Mouse (Mus musculus) lung, adult 2 months (tissue): Measurements from ENCODE around the gene Wdr31.

Source experiments
- CTCF ChIP-seq: fragments of 200-500 bp; IDR thresholded peaks from 2 replicates; pipeline ENCODE4 v1.5.1; 2011; ENCODE audit warnings: mild to moderate bottlenecking, low read length, control low read depth; ENCODE audit not compliant: insufficient read depth
- POLR2A ChIP-seq: fragments of 200-500 bp; IDR thresholded peaks from 2 replicates; pipeline ENCODE4 v1.6.1; 2011; ENCODE audit warnings: low read depth, mild to moderate bottlenecking, control low read depth, low read length, borderline replicate concordance; ENCODE audit errors: extremely low read depth

- TF ChIP-seq POLR2A: no peak
- TF ChIP-seq CTCF: no peak
These were observed 25.2 kb upstream of the Wdr31 start for GRCm38 (mm10) chr4:62495946-62496345.
